Mouse (Mus musculus): Measurements from ENCODE around the gene 4931406C07Rik. TPM values are rescaled to one million over a fixed set of nuclear protein-coding genes. Genes with fewer than 3 reads are reported as not detected.

Gene 4931406C07Rik
- 9.8 TPM for polyA plus RNA-seq (2014; fragmentation: Illumina TruSeq; extraction: RNeasy Lipid Tissue Mini Kit (QIAGEN cat#74804); ENCODE audit: low read depth, low replicate concordance)

DNA sequence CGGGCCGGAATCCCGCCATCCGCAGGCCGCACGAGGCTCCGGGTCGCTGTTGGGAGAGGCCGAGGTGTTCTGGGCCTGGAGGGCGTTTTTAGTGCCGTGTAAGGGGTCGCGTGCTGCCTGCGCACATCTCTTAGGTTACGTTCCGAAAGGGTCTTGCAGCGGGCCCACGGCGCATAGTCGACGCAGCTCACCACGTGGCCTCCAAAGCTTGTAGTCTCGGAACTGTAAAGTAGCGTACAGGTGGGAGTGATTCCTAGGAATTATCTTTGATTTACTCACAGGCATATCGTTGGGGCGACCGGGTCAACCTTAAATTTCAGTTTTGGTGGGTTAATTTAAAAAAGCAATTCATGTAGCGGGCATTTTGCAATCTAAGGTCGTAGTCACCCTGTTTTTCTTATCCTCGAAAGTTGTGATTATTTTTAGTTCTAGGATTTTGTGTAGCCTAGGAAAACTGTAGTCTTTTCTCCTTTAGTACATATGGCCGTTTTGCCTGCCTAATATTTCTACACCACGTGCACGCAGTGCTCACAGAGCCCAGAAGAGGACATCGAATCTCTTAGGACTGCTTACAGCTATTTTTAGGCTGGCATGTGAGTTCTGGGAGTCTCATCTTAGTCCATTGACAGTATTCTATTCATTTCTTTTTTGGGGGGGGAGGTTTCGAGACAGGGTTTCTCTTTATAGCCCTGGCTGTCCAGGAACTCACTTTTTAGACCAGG lies at the start of gene 4931406C07Rik:
Gene 4931406C07Rik (minus strand): TSS at position 51 of the 722 bp plus-strand sequence.

DNA sequence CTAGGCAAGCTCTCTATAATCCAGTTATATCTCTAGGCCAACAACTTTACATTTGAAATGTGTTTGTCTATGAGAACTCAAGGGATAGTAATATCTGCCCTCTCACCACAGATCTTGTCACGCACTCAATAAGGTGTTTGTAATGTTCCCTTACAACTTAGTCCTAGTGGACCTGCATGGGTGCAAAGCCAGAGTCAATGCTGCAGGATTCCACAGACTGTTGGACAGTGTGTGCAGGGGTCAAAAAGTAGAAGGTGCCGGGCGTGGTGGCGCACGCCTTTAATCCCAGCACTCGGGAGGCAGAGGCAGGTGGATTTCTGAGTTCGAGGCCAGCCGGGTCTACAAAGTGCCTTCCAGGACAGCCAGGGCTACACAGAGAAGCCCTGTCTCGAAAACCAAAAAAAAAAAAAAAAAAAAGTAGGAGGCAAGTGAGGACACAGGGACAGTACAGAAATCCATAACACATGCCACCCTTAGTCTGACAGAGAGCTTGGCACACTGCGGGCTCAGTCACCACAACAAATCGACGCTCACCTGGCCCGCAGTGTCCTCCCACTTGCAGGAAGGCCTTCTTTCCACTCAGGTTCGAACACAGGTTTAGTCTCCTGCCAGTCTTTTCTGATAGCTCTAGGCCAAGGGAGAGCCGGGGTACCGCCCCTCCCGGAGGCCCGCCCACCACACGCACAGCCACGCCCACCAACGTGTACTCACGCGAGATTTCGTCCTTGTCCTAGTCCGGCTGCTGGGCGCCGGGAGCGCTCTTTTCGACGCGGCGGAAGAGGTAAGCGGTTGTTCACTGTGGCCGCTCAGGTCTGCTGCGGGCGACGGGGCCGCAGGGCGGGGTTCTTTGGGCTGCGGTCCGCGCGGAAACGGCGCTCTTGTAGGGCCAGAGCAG lies 498 bp downstream of the 4931406C07Rik start, which contains the start of gene Taf1d:
Gene Taf1d (plus strand): TSS at position 712 of the 895 bp plus-strand sequence.

DNA sequence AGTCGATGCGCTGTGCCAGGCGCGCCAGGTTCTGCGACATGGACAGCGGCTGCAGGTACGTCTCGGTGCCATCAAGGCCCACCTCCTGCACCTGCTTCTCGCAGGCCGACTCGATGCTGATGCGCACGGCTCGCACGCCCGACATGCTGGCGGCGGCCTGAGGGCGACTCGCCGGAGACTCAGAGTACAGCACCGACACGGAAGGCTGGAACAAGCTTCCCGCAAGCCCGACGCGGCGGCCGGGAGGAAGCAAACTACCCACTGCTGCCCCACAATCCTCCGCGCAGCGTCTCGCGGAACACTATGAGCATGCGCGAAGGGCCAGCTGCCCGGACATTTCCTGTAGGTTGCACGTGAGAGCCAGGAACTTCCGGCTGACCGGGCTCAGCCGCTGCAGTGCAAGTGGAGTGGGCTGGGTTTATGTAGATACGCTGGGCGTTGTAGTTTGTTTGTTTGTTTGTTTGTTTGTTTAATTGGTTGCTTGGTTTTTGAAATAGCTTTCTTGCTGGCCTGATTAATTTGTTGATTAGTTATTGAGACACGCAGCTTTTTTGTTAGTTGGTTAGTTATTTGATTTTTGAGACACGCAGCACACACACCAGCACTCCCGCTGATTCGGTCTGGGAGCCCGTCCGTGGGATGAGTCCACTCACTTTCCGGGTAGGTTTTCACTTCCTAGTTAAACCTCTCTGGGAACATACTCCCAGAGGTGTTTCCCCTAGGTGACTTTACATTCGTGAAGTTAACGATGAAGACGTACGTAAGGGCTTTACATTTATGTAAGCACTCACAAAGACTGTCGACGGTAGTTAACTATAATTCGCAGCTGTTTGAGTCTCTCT lies 26.4 kb downstream of the 4931406C07Rik start, which contains the start of gene Med17:
Gene Med17 (minus strand): TSS at position 283 of the 842 bp plus-strand sequence.

DNA sequence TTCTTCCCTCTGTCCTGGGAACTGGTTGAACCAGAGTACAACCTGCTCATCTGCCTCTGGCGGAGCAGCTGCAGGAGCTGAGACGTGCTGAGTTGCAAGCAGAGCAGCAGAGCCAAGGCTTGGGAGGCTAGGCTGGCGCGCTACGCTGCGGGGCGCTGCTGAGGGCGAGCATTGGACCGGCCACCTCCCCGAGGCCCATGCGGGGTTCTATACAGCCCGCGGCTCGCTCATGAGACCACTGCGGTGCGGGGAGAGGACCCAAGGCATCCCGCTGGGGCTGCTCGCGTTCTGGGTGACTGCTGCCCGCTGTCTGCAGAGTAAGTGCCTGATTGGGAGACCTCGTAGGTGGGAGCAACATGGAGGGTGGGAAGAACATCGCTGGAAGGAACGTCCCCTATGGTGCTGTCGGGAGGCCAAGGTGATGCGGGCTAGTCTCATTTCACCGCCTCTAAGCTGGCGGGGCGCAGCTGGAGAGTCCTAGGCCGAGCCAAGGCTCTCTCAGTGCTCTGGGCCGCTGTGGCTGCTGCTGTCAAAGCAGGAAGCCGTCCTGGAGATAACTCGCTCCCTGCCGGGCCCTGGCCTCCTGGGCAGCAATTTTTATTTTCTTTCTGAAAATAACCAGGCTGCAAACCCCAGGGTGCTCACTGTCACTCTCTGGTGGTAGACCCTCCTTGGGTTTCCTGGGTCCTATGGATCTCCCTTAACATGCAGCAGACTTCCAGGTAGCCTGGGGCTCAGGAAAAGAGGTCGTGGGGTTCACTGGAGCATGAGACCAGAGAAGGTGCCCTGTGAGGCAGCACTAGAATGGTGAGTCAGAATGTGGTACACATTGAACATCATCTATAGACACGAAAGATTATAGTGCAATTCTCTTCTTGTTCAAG lies 67.0 kb downstream of the 4931406C07Rik start, which contains the start of gene Vstm5:
Gene Vstm5 (plus strand): TSS at position 4 of the 884 bp plus-strand sequence.

Other genes with a start within 250 kb of the 4931406C07Rik start
- gene Hephl1, start 194.3 kb downstream of the 4931406C07Rik start, polyA plus RNA-seq (2014; fragmentation: Illumina TruSeq; extraction: RNeasy Lipid Tissue Mini Kit (QIAGEN cat#74804); ENCODE audit: low read depth, low replicate concordance), result 0.08 TPM
- gene Vstm5, start 67.4 kb downstream of the 4931406C07Rik start, polyA plus RNA-seq (2014; fragmentation: Illumina TruSeq; extraction: RNeasy Lipid Tissue Mini Kit (QIAGEN cat#74804); ENCODE audit: low read depth, low replicate concordance), result 0.37 TPM
- 13.2 TPM for gene Med17, start 26.5 kb downstream of the 4931406C07Rik start, polyA plus RNA-seq (2014; fragmentation: Illumina TruSeq; extraction: RNeasy Lipid Tissue Mini Kit (QIAGEN cat#74804); ENCODE audit: low read depth, low replicate concordance)
- 16.1 TPM for gene Taf1d, start 234 bp downstream of the 4931406C07Rik start, polyA plus RNA-seq (2014; fragmentation: Illumina TruSeq; extraction: RNeasy Lipid Tissue Mini Kit (QIAGEN cat#74804); ENCODE audit: low read depth, low replicate concordance)
- gene Cep295, start 51.3 kb upstream of the 4931406C07Rik start, polyA plus RNA-seq (2014; fragmentation: Illumina TruSeq; extraction: RNeasy Lipid Tissue Mini Kit (QIAGEN cat#74804); ENCODE audit: low read depth, low replicate concordance), result 7.2 TPM
- gene Smco4, start 187.0 kb upstream of the 4931406C07Rik start, polyA plus RNA-seq (2014; fragmentation: Illumina TruSeq; extraction: RNeasy Lipid Tissue Mini Kit (QIAGEN cat#74804); ENCODE audit: low read depth, low replicate concordance), result 25.9 TPM

All from heart, adult 10 weeks (tissue).